Mouse (Mus musculus) spleen, adult 2 months (tissue): ENCODE data around the gene Gm9945.

Source experiments
- CTCF ChIP-seq: fragments of 200-500 bp; IDR thresholded peaks from 2 replicates; pipeline ENCODE4 v1.5.1; 2011; ENCODE audit warnings: mild to moderate bottlenecking, inconsistent platforms; ENCODE audit not compliant: insufficient read depth, insufficient read length, insufficient replicate concordance; ENCODE audit errors: extremely low read depth
- POLR2A ChIP-seq: fragments of 200-500 bp; IDR thresholded peaks from 2 replicates; pipeline ENCODE4 v1.6.1; 2011; ENCODE audit warnings: low read depth, low read length, inconsistent platforms

- TF ChIP-seq POLR2A (no peak), CTCF (no peak)
Measured at GRCm38 (mm10) chr11:53491954-53492401, 12.0 kb downstream of the Gm9945 start.
